Mouse (Mus musculus) ES-E14 (cell line): ENCODE data around the gene Nol4l. TPM values are rescaled to one million over a fixed set of nuclear protein-coding genes. Genes with fewer than 3 reads are reported as not detected.
A peak's percentile ranks its signal among the peaks of the same experiment; 100 is the strongest.

Experiments
- DNase-seq: peaks from one replicate; pipeline ENCODE4 v3.0.0-alpha.2; 2013; ENCODE audit warnings: low read depth, low spot score
- H3K27ac ChIP-seq: 2 replicates; pipeline ENCODE4 v1.5.1; 2012; ENCODE audit warnings: low read depth, mild to moderate bottlenecking, low read length, moderate library complexity, mixed read lengths; ENCODE audit not compliant: poor library complexity, insufficient read depth, severe bottlenecking
- H3K36me3 ChIP-seq: 2 replicates; pipeline ENCODE4 v1.6.1; 2012; ENCODE audit warnings: mild to moderate bottlenecking, low read length, moderate library complexity, mixed read lengths; ENCODE audit not compliant: control insufficient read depth, poor library complexity, insufficient read depth, severe bottlenecking
- H3K4me1 ChIP-seq, 2 experiments: fragments of 150-350 bp in 1 of 2; sonication (generic) in 1 of 2; 2 replicates each; pipeline ENCODE4 v1.6.1; 2012; ENCODE audit warnings: low read length in 2 of 2, mild to moderate bottlenecking in 1 of 2, mixed read lengths in 1 of 2; ENCODE audit not compliant: control insufficient read depth in 2 of 2, insufficient read depth in 2 of 2, poor library complexity in 1 of 2
- H3K4me3 ChIP-seq, 2 experiments: fragments of 150-350 bp in 1 of 2; sonication (generic) in 1 of 2; 2 replicates each; pipeline ENCODE4 v1.5.1; 2012; ENCODE audit warnings: low read length in 2 of 2, low read depth in 1 of 2, mild to moderate bottlenecking in 1 of 2, mixed read lengths in 1 of 2; ENCODE audit not compliant: insufficient read depth in 1 of 2, poor library complexity in 1 of 2, severe bottlenecking in 1 of 2
- H3K9ac ChIP-seq: 2 replicates; pipeline ENCODE4 v1.6.1; 2012; ENCODE audit warnings: low read depth, mild to moderate bottlenecking, low read length, mixed read lengths; ENCODE audit not compliant: poor library complexity, insufficient read depth, severe bottlenecking
- H3K9me3 ChIP-seq: fragments of 150-350 bp; sonication (generic); 2 replicates; pipeline ENCODE4 v1.6.1; 2012; ENCODE audit warnings: low read depth, mild to moderate bottlenecking, low read length; ENCODE audit not compliant: control insufficient read depth, insufficient read depth
- CHD2 ChIP-seq: IDR thresholded peaks from 2 replicates; pipeline ENCODE4 v1.6.1; 2014; ENCODE audit warnings: mild to moderate bottlenecking, low read depth, low read length, inconsistent platforms
- HCFC1 ChIP-seq: IDR thresholded peaks from 2 replicates; pipeline ENCODE4 v1.6.1; 2012; ENCODE audit warnings: low read length, inconsistent platforms, borderline replicate concordance; ENCODE audit not compliant: insufficient read depth
- MAFK ChIP-seq: IDR thresholded peaks from 2 replicates; pipeline ENCODE4 v1.6.1; 2014; ENCODE audit warnings: mild to moderate bottlenecking, low read depth, low read length, inconsistent platforms; ENCODE audit not compliant: insufficient read depth
- ZC3H11A ChIP-seq: IDR thresholded peaks from 2 replicates; pipeline ENCODE4 v1.6.1; 2012; ENCODE audit warnings: low read depth, mild to moderate bottlenecking, inconsistent platforms, low read length, borderline replicate concordance
- ZNF384 ChIP-seq: IDR thresholded peaks from 2 replicates; pipeline ENCODE4 v1.6.1; 2012; ENCODE audit warnings: low read depth, low read length, inconsistent platforms
- in situ Hi-C, 2 experiments: fragments of 600-800 bp; cut with MboI; formaldehyde crosslinking; loops; one replicate each; pipeline ENCODE4 v1.15.1; 2025; ENCODE audit warnings: low sequenced_read_pairs in 2 of 2, inconsistent platforms in 1 of 2; ENCODE audit not compliant: unreplicated experiment in 2 of 2
- total RNA-seq: library from RNA; depleted of rRNA; stranded (reverse); fragments of 300-350 nt; gene quantifications from 2 replicates; pipeline ENCODE4 v1.2.3, GENCODE M21; 2012

Gene Nol4l
- total RNA-seq, 1 experiment = 3.8 TPM

- DNase-seq = no peak
- TF ChIP-seq ZNF384 (no peak), ZC3H11A (no peak), HCFC1 (no peak), CHD2 (no peak), MAFK (no peak)
- in situ Hi-C loops = no loop called here
- Histone ChIP-seq H3K27ac (no peak overlapping the region), H3K4me3 (no peak overlapping the region), H3K9me3 (no peaks in the 10 kb centered on the region), H3K9ac (no peak overlapping the region), H3K36me3 (no peaks in the 10 kb centered on the region), H3K4me1 (peaks cover 5 to 21% of the 10 kb centered on the region in 2 experiments; a peak in 3 of 4 replicates)
Measured at GRCm38 (mm10) chr2:153573101-153573500, 43.3 kb upstream of the Nol4l start.

- Histone ChIP-seq H3K36me3 (no peaks in the 10 kb centered on the region), H3K4me1 (peaks cover 0 to 4% of the 10 kb centered on the region in 2 experiments; a peak in 2 of 4 replicates), H3K9me3 (no peaks in the 10 kb centered on the region), H3K9ac (no peak overlapping the region), H3K4me3 (no peak overlapping the region), H3K27ac (no peak overlapping the region)
- TF ChIP-seq MAFK = no peak
- TF ChIP-seq CHD2 = no peak
- TF ChIP-seq HCFC1 = no peak
- TF ChIP-seq ZNF384 = no peak
- no peak for TF ChIP-seq ZC3H11A
- no peak for DNase-seq
- in situ Hi-C loops = no loop called here
Measured at GRCm38 (mm10) chr2:153568541-153568940, 38.8 kb upstream of the Nol4l start.

- H3K9ac ChIP-seq = no peak overlapping the region
Measured at GRCm38 (mm10) chr2:153568013-153568412, 38.2 kb upstream of the Nol4l start.

GRCm38 (mm10) chr2:153564343-153564742, 34.6 kb upstream of the Nol4l start:
- in situ Hi-C loops = no loop called here
- no peak overlapping the region for H3K4me3 ChIP-seq
- peak; percentile 43 for DNase-seq
- H3K9me3 ChIP-seq = no peaks in the 10 kb centered on the region
- peaks cover 0 to 2% of the 10 kb centered on the region in 2 experiments; a peak in 1 of 4 replicates for H3K4me1 ChIP-seq
- H3K9ac ChIP-seq = no peak overlapping the region
- no peak overlapping the region for H3K27ac ChIP-seq
- H3K36me3 ChIP-seq = no peaks in the 10 kb centered on the region
- peak; percentile 56 for TF ChIP-seq ZC3H11A
- TF ChIP-seq ZNF384 = no peak

More at GRCm38 (mm10) chr2:153568013-153568412, 38.2 kb upstream of the Nol4l start:
- Histone ChIP-seq H3K4me1 (peaks cover 0 to under 1% of the 10 kb centered on the region in 2 experiments; a peak in 2 of 4 replicates), H3K27ac (no peak overlapping the region), H3K4me3 (no peak overlapping the region), H3K9me3 (no peaks in the 10 kb centered on the region), H3K36me3 (no peaks in the 10 kb centered on the region)
- in situ Hi-C loops = no loop called here
- TF ChIP-seq ZC3H11A (no peak), HCFC1 (no peak), ZNF384 (no peak)
- DNase-seq = no peak

GRCm38 (mm10) chr2:153561564-153561963, 31.8 kb upstream of the Nol4l start:
- Histone ChIP-seq H3K27ac (no peak overlapping the region), H3K4me3 (no peak overlapping the region)

More at GRCm38 (mm10) chr2:153561564-153561963, 31.8 kb upstream of the Nol4l start:
- Histone ChIP-seq H3K9ac (no peak overlapping the region), H3K9me3 (no peaks in the 10 kb centered on the region), H3K36me3 (no peaks in the 10 kb centered on the region), H3K4me1 (peaks cover 0 to 4% of the 10 kb centered on the region in 2 experiments; a peak in 2 of 4 replicates)
- TF ChIP-seq ZC3H11A = no peak
- TF ChIP-seq ZNF384 = no peak
- no peak for TF ChIP-seq CHD2
- TF ChIP-seq HCFC1 = no peak
- TF ChIP-seq MAFK = no peak
- no peak for DNase-seq
- in situ Hi-C loops = no loop called here
